Mouse (Mus musculus): ENCODE data around the gene Hyal3.

GRCm38 (mm10) chr9:107566855-107567254 is 13.8 kb upstream of the Hyal3 start:
- TF ChIP-seq EP300 (IDR thresholded peaks at IDR 0.05; ENCODE audit: low read depth) (0 out of 2 replicates have a peak, but pooled peaks have one; percentile 16), CTCF (IDR thresholded peaks at IDR 0.05; ENCODE audit: low read depth) (no peak)

Measured in liver, postnatal 0 days (tissue).